ENCODE assay signal across 13 mouse cellular contexts in genomic region chr8:75018274-75018972, GRCm38 (mm10). TPM values are rescaled to one million over a fixed set of nuclear protein-coding genes. Genes with fewer than 3 reads are reported as not detected.
DNase-seq lines count a peak whose midpoint lies in the region; ATAC-seq and TF ChIP-seq lines count a peak whose summit lies in the region.
"Had no signal": no experiment of that assay in that cellular context is flagged by ENCODE, and none has a peak within 500 bp of the region (broad histone marks: within the 10 kb centered on the region; RNA-seq: fewer than 3 reads in every experiment).

No protein-coding gene starts in this region.

- H3K27me3 ChIP-seq in liver, embryonic 11.5 days (replicated peaks; ENCODE audit: control insufficient read depth, insufficient read depth, low read length): no peaks in the 10 kb centered on the region
- H3K27me3 ChIP-seq in liver, postnatal 0 days (ENCODE audit: insufficient read depth, low read length): no peaks in the 10 kb centered on the region
- H3K27me3 ChIP-seq in embryonic facial prominence, embryonic 12.5 days: no peaks in the 10 kb centered on the region
- H3K27me3 ChIP-seq in midbrain, embryonic 16.5 days (ENCODE audit: control insufficient read depth, insufficient read depth, low read depth, low read length): no peaks in the 10 kb centered on the region

- H3K36me3 ChIP-seq in liver, embryonic 11.5 days (ENCODE audit: control insufficient read depth, insufficient read depth, low read length): peaks cover 12% of the 10 kb centered on the region
- peaks cover 22% of the 10 kb centered on the region for H3K36me3 ChIP-seq in liver, postnatal 0 days (replicated peaks; ENCODE audit: insufficient read depth, low read length)
- peaks cover 14% of the 10 kb centered on the region for H3K36me3 ChIP-seq in ES-E14 (ENCODE audit: control insufficient read depth, insufficient read depth, low read length, poor library complexity, severe bottlenecking)
- H3K36me3 ChIP-seq in embryonic facial prominence, embryonic 12.5 days: peaks cover 23% of the 10 kb centered on the region
- peaks cover 15% of the 10 kb centered on the region for H3K36me3 ChIP-seq in midbrain, embryonic 16.5 days (ENCODE audit: control insufficient read depth, insufficient read depth, low read length)

- TF ChIP-seq CTCF in liver, postnatal 0 days (IDR thresholded peaks at IDR 0.05; ENCODE audit: low read depth): no peak

- 0 out of 2 replicates have a peak overlapping the region, but pooled peaks have one; percentile 10 for H3K4me2 ChIP-seq in liver, embryonic 11.5 days
- H3K4me2 ChIP-seq in liver, postnatal 0 days (ENCODE audit: low read depth, low read length): no peak overlapping the region
- H3K4me2 ChIP-seq in embryonic facial prominence, embryonic 12.5 days (replicated peaks): no peak overlapping the region
- no peak overlapping the region for H3K4me2 ChIP-seq in midbrain, embryonic 16.5 days (ENCODE audit: low read length)
- H3K4me2 ChIP-seq: hindbrain, embryonic 14.5 days had no signal

- ATAC-seq in liver, embryonic 11.5 days (replicated peaks; ENCODE audit: low FRiP score): peak; percentile 37
- no peak for ATAC-seq in liver, postnatal 0 days
- ATAC-seq in embryonic facial prominence, embryonic 12.5 days (ENCODE audit: insufficient number of reproducible peaks, insufficient read depth, low FRiP score, low TSS enrichment): 0 out of 2 replicates have a peak, but pooled peaks have one; percentile 28
- no peak for ATAC-seq in midbrain, embryonic 16.5 days

- DNase-seq in liver, embryonic 11.5 days (ENCODE audit: low spot score): no peak
- DNase-seq in liver, postnatal 0 days: no peak
- peak; percentile 78 for DNase-seq in ES-E14 (ENCODE audit: low read depth, low spot score)
- peak; percentile 21 to 56 for DNase-seq in kidney, postnatal 4 days
- no peak for DNase-seq in B cell, adult 2 months
- no peak for DNase-seq in adrenal gland, postnatal 4 days (ENCODE audit: low spot score in 2 of 2)
- DNase-seq: adrenal gland, postnatal 25 days; cerebellum, adult 9-10 months; gastrocnemius, postnatal 25 days had no signal

- no peak overlapping the region for H3K4me3 ChIP-seq in liver, embryonic 11.5 days (ENCODE audit: low read depth, low read length)
- H3K4me3 ChIP-seq in liver, postnatal 0 days (ENCODE audit: low read depth, low read length): no peak overlapping the region
- peak overlapping the region; percentile 52 to 70; a peak in 3 of 4 replicates for H3K4me3 ChIP-seq in ES-E14 (ENCODE audit: insufficient read depth in 1 of 2, low read depth in 1 of 2, low read length in 2 of 2, poor library complexity in 1 of 2, severe bottlenecking in 1 of 2)
- no peak overlapping the region for H3K4me3 ChIP-seq in embryonic facial prominence, embryonic 12.5 days
- no peak overlapping the region for H3K4me3 ChIP-seq in midbrain, embryonic 16.5 days (ENCODE audit: low read depth, low read length)
- H3K4me3 ChIP-seq: left cerebral cortex, adult 2 months had no signal

- 43% methylated on average over 5 of the region's 5 CpGs for WGBS in liver, embryonic 11.5 days
- 50% methylated on average over 5 of the region's 5 CpGs for WGBS in liver, postnatal 0 days (ENCODE audit: insufficient replicate concordance)
- WGBS in embryonic facial prominence, embryonic 12.5 days: 33% methylated on average over 5 of the region's 5 CpGs
- 37% methylated on average over 5 of the region's 5 CpGs for WGBS in midbrain, embryonic 16.5 days

- no peak for TF ChIP-seq EP300 in liver, postnatal 0 days (IDR thresholded peaks at IDR 0.05; ENCODE audit: low read depth)

- in situ Hi-C loops in ES-E14 (cut with MboI; ENCODE audit: low sequenced_read_pairs in 2 of 2, unreplicated experiment in 2 of 2): no loop called here

- no peak overlapping the region for H3K9ac ChIP-seq in liver, embryonic 11.5 days (ENCODE audit: low read depth, low read length)
- H3K9ac ChIP-seq in liver, postnatal 0 days (replicated peaks): no peak overlapping the region
- 0 out of 2 replicates have a peak overlapping the region, but pooled peaks have one; percentile 57 for H3K9ac ChIP-seq in ES-E14 (ENCODE audit: insufficient read depth, low read depth, low read length, poor library complexity, severe bottlenecking)
- H3K9ac ChIP-seq in embryonic facial prominence, embryonic 12.5 days: no peak overlapping the region
- H3K9ac ChIP-seq in midbrain, embryonic 16.5 days (ENCODE audit: low read depth, low read length): no peak overlapping the region
- H3K9ac ChIP-seq: hindbrain, embryonic 14.5 days had no signal

- peaks cover 15% of the 10 kb centered on the region for H3K4me1 ChIP-seq in liver, embryonic 11.5 days (replicated peaks; ENCODE audit: control insufficient read depth, insufficient read depth, low read length)
- H3K4me1 ChIP-seq in liver, postnatal 0 days (ENCODE audit: insufficient read depth): peaks cover 7% of the 10 kb centered on the region; the same call in 1 of the 2 replicates
- H3K4me1 ChIP-seq in ES-E14 (ENCODE audit: control insufficient read depth in 2 of 2, insufficient read depth in 2 of 2, low read length in 2 of 2, poor library complexity in 1 of 2): peaks cover 6 to 16% of the 10 kb centered on the region in 2 experiments
- peaks cover 8% of the 10 kb centered on the region; the same call in 1 of the 2 replicates for H3K4me1 ChIP-seq in embryonic facial prominence, embryonic 12.5 days
- H3K4me1 ChIP-seq in midbrain, embryonic 16.5 days (ENCODE audit: control insufficient read depth, insufficient read depth, low read length): no peaks in the 10 kb centered on the region

- H3K9me3 ChIP-seq in liver, embryonic 11.5 days (ENCODE audit: control insufficient read depth, low read length): no peaks in the 10 kb centered on the region
- no peaks in the 10 kb centered on the region for H3K9me3 ChIP-seq in liver, postnatal 0 days (ENCODE audit: low read length)
- H3K9me3 ChIP-seq in ES-E14 (ENCODE audit: control insufficient read depth, insufficient read depth, low read depth, low read length): no peaks in the 10 kb centered on the region
- no peaks in the 10 kb centered on the region for H3K9me3 ChIP-seq in embryonic facial prominence, embryonic 12.5 days
- H3K9me3 ChIP-seq in midbrain, embryonic 16.5 days (replicated peaks; ENCODE audit: control insufficient read depth, low read length, poor library complexity, severe bottlenecking): no peaks in the 10 kb centered on the region

- no peak overlapping the region for H3K27ac ChIP-seq in liver, embryonic 11.5 days (ENCODE audit: low read depth, low read length)
- H3K27ac ChIP-seq in liver, postnatal 0 days (ENCODE audit: low read depth): no peak overlapping the region
- H3K27ac ChIP-seq in ES-E14 (ENCODE audit: insufficient read depth, low read depth, low read length, poor library complexity, severe bottlenecking): peak overlapping the region; percentile 90
- H3K27ac ChIP-seq in embryonic facial prominence, embryonic 12.5 days: no peak overlapping the region
- H3K27ac ChIP-seq in midbrain, embryonic 16.5 days (ENCODE audit: low read length): no peak overlapping the region
- H3K27ac ChIP-seq: hindbrain, embryonic 14.5 days; left cerebral cortex, adult 2 months had no signal

TF ChIP-seq in ES-E14, 5 proteins besides CTCF, POLR2A, EP300 and RAD21:
- TF ChIP-seq HCFC1 (IDR thresholded peaks at IDR 0.05; ENCODE audit: borderline replicate concordance, insufficient read depth, low read length) (no peak), ZNF384 (IDR thresholded peaks at IDR 0.05; ENCODE audit: low read depth, low read length) (0 out of 2 replicates have a peak, but pooled peaks have one; percentile 19)

RNA-seq across cellular contexts. Expression of gene Tom1, which starts 15.1 kb away (rescaled TPM):
- polyA plus RNA-seq in liver, embryonic 11.5 days (2014; fragmentation: Nextera tagmentation; extraction: Ambion mirVana): 22.2 and 24.6 TPM in 2 replicates
- 16.6 and 17.9 TPM in 2 replicates for polyA plus RNA-seq in liver, postnatal 0 days (2015; fragmentation: Nextera tagmentation; extraction: Ambion mirVana)
- 24.5 and 24.7 TPM in 2 replicates for total RNA-seq in ES-E14 (2012; rRNA removed)
- 30.5 and 36.9 TPM in 2 replicates for polyA plus RNA-seq in embryonic facial prominence, embryonic 12.5 days (2016; fragmentation: Nextera tagmentation; extraction: Ambion mirVana)
- polyA plus RNA-seq in midbrain, embryonic 16.5 days (2015; fragmentation: Nextera tagmentation; extraction: Ambion mirVana): 31.2 and 37.7 TPM in 2 replicates
- 10 to 100 TPM; 26.1 to 31.0 TPM for total RNA-seq in adrenal gland, postnatal 4 days (2021)

RNA-seq across cellular contexts. Expression of gene Hmgxb4, which starts 25.3 kb away (rescaled TPM):
- polyA plus RNA-seq in liver, embryonic 11.5 days (2014; fragmentation: Nextera tagmentation; extraction: Ambion mirVana): 29.8 and 32.4 TPM in 2 replicates
- 5.5 and 6.6 TPM in 2 replicates for polyA plus RNA-seq in liver, postnatal 0 days (2015; fragmentation: Nextera tagmentation; extraction: Ambion mirVana)
- total RNA-seq in ES-E14 (2012; rRNA removed): 66.5 and 75.4 TPM in 2 replicates
- polyA plus RNA-seq in embryonic facial prominence, embryonic 12.5 days (2016; fragmentation: Nextera tagmentation; extraction: Ambion mirVana): 46.6 and 50.8 TPM in 2 replicates
- 41.6 and 42.7 TPM in 2 replicates for polyA plus RNA-seq in midbrain, embryonic 16.5 days (2015; fragmentation: Nextera tagmentation; extraction: Ambion mirVana)
- total RNA-seq in adrenal gland, postnatal 4 days (2021): 10 to 100 TPM; 31.6 to 39.7 TPM

Comparison
In these comparisons a context has a peak if more than half of its experiments do, and no peak if none do; other contexts are left out.
1. ATAC-seq: peak in liver, embryonic 11.5 days (single experiment) and embryonic facial prominence, embryonic 12.5 days (single experiment); none in liver, postnatal 0 days (single experiment) and midbrain, embryonic 16.5 days (single experiment).
2. DNase-seq: peak in ES-E14 (single experiment) and kidney, postnatal 4 days (2 of 2); none in liver, embryonic 11.5 days (single experiment), liver, postnatal 0 days (single experiment), B cell, adult 2 months (0 of 2) and adrenal gland, postnatal 4 days (0 of 2).
3. H3K4me3 ChIP-seq: peak in ES-E14 (2 of 2); none in liver, embryonic 11.5 days (single experiment), liver, postnatal 0 days (single experiment), embryonic facial prominence, embryonic 12.5 days (single experiment) and midbrain, embryonic 16.5 days (single experiment).